Mouse (Mus musculus): Measurements from ENCODE around the gene Ulk1.
"Not testable (repeated sequence)": the region's sequence is repeated elsewhere in the genome, so short reads cannot be mapped to it uniquely, and the experiment has no call there.

GRCm38 (mm10) chr5:110772945-110773344 is 37.0 kb downstream of the Ulk1 start:
- not testable (repeated sequence) for TF ChIP-seq EP300, CTCF (IDR thresholded peaks at IDR 0.05; ENCODE audit: low read depth)
